Mouse (Mus musculus) embryonic fibroblast, embryonic 13.5 days (primary cell): ENCODE data around the gene Heatr5b.

ENCODE experiments used
- CTCF ChIP-seq: IDR thresholded peaks from 2 replicates; pipeline ENCODE4 v1.5.1; 2011; ENCODE audit warnings: mild to moderate bottlenecking, control low read depth, low read length, moderate library complexity, borderline replicate concordance; ENCODE audit not compliant: insufficient read depth
- POLR2A ChIP-seq: IDR thresholded peaks from 2 replicates; pipeline ENCODE4 v1.6.1; 2011; ENCODE audit warnings: low read depth, mild to moderate bottlenecking, control low read depth, low read length, moderate library complexity

GRCm38 (mm10) chr17:78721690-78722089 is 113.5 kb downstream of the Heatr5b start:
- TF ChIP-seq POLR2A = no peak
- no peak for TF ChIP-seq CTCF
